Mouse (Mus musculus) heart, embryonic 15.5 days (tissue): ENCODE data around the gene Ak4. TPM values are rescaled to one million over a fixed set of nuclear protein-coding genes. Genes with fewer than 3 reads are reported as not detected.

ENCODE experiments used
- polyA plus RNA-seq: library from polyadenylated mRNA; unstranded; fragments of >200 nt; fragmentation: Nextera tagmentation; extraction: Ambion mirVana; gene quantifications from 2 replicates; pipeline ENCODE4 v1.2.1, GENCODE M21; 2015

Gene Ak4
- polyA plus RNA-seq, 1 experiment from 2014 or later, result 21.3 TPM

Other genes with a start within 250 kb of the Ak4 start
- 53.2 and 61.4 TPM in 2 replicates for gene Jak1, start 154.0 kb upstream of the Ak4 start, polyA plus RNA-seq
- 0.43 and 1.9 TPM in 2 replicates for gene Dnajc6, start 77.4 kb downstream of the Ak4 start, polyA plus RNA-seq
- 72.6 and 81.7 TPM in 2 replicates for gene Leprot, start 228.4 kb downstream of the Ak4 start, polyA plus RNA-seq